Mouse (Mus musculus) C2C12 (cell line): ENCODE results near the gene Spaca4. TPM values are rescaled to one million over a fixed set of nuclear protein-coding genes. Genes with fewer than 3 reads are reported as not detected.

ENCODE experiments used
- H3K27me3 ChIP-seq: one replicate; pipeline ENCODE4 v1.6.1; 2011; ENCODE audit not compliant: control insufficient read depth, insufficient read depth, insufficient read length
- H3K36me3 ChIP-seq: one replicate; pipeline ENCODE4 v1.6.1; 2011; ENCODE audit not compliant: control insufficient read depth, insufficient read depth
- H3K4me3 ChIP-seq: one replicate; pipeline ENCODE4 v1.5.1; 2011; ENCODE audit warnings: mild to moderate bottlenecking, control low read depth; ENCODE audit not compliant: poor library complexity, insufficient read depth, severe bottlenecking
- H3K79me2 ChIP-seq: one replicate; pipeline ENCODE4 v1.6.1; 2011; ENCODE audit not compliant: control insufficient read depth, insufficient read depth
- H3K79me3 ChIP-seq: one replicate; pipeline ENCODE4 v1.6.1; 2011; ENCODE audit warnings: low read depth, control low read depth
- H3ac ChIP-seq: one replicate; pipeline ENCODE3; 2011; ENCODE audit warnings: low read depth; ENCODE audit not compliant: control insufficient read depth, insufficient read length
- CEBPB ChIP-seq: IDR thresholded peaks from one replicate; pipeline ENCODE4 v1.6.1; 2011; ENCODE audit warnings: low read depth, mild to moderate bottlenecking, control low read depth, moderate library complexity
- CTCF ChIP-seq: IDR thresholded peaks from one replicate; pipeline ENCODE4 v1.5.1; 2011; ENCODE audit not compliant: control insufficient read depth, insufficient read depth, insufficient read length
- FOSL1 ChIP-seq: IDR thresholded peaks from one replicate; pipeline ENCODE4 v1.8.0; 2011; ENCODE audit warnings: mild to moderate bottlenecking, low read length; ENCODE audit not compliant: poor library complexity, insufficient read depth, severe bottlenecking
- MAX ChIP-seq: IDR thresholded peaks from one replicate; pipeline ENCODE4 v1.6.1; 2011; ENCODE audit warnings: mild to moderate bottlenecking, control low read depth
- MYOD1 ChIP-seq: IDR thresholded peaks from one replicate; pipeline ENCODE4 v1.6.1; 2011; ENCODE audit warnings: low read depth; ENCODE audit not compliant: control insufficient read depth, insufficient read length
- MYOG ChIP-seq: IDR thresholded peaks from one replicate; pipeline ENCODE4 v1.6.1; 2011; ENCODE audit not compliant: control insufficient read depth, insufficient read length; ENCODE audit errors: extremely low read depth
- USF1 ChIP-seq: IDR thresholded peaks from one replicate; pipeline ENCODE4 v1.6.1; 2011; ENCODE audit warnings: low read depth, mild to moderate bottlenecking, control low read depth, moderate library complexity
- polyA plus RNA-seq: library from polyadenylated mRNA; unstranded; fragments of >200 nt; fragmentation: generic; extraction: Trizol; gene quantifications from one replicate; pipeline ENCODE4 v1.2.1, GENCODE M21; 2012; ENCODE audit warnings: missing spikeins

Spaca4 gene
- polyA plus RNA-seq, 1 experiment, result 0.33 TPM

- H3K4me3 ChIP-seq, result no peak overlapping the region
- peaks cover 7% of the 10 kb centered on the region for H3K36me3 ChIP-seq
- peaks cover 51% of the 10 kb centered on the region for H3K79me2 ChIP-seq
- H3K79me3 ChIP-seq, result peaks cover 35% of the 10 kb centered on the region
- H3ac ChIP-seq, result no peak overlapping the region
- no peaks in the 10 kb centered on the region for H3K27me3 ChIP-seq
- no peak for TF ChIP-seq CTCF
- no peak for TF ChIP-seq MYOD1
- no peak for TF ChIP-seq CEBPB
- TF ChIP-seq USF1, result no peak
- TF ChIP-seq MAX, result no peak
- no peak for TF ChIP-seq FOSL1
These were observed 11.6 kb downstream of the Spaca4 start for GRCm38 (mm10) chr7:45713881-45714520.

GRCm38 (mm10) chr7:45713396-45713795 is 12.2 kb downstream of the Spaca4 start:
- TF ChIP-seq MAX (no peak), USF1 (no peak), CTCF (no peak), MYOG (no peak), FOSL1 (no peak), MYOD1 (no peak), CEBPB (no peak)
- Histone ChIP-seq H3K79me2 (peaks cover 45% of the 10 kb centered on the region), H3K27me3 (no peaks in the 10 kb centered on the region), H3ac (no peak overlapping the region), H3K4me3 (no peak overlapping the region), H3K79me3 (peaks cover 29% of the 10 kb centered on the region), H3K36me3 (peaks cover under 1% of the 10 kb centered on the region)

GRCm38 (mm10) chr7:45712022-45712757 is 13.4 kb downstream of the Spaca4 start:
- no peak overlapping the region for H3K4me3 ChIP-seq
- peaks cover 33% of the 10 kb centered on the region for H3K79me2 ChIP-seq
- H3K79me3 ChIP-seq, result peaks cover 19% of the 10 kb centered on the region
- TF ChIP-seq FOSL1 (no peak), CTCF (no peak), CEBPB (no peak)
- H3K36me3 ChIP-seq, result no peaks in the 10 kb centered on the region
- H3ac ChIP-seq, result no peak overlapping the region
- no peaks in the 10 kb centered on the region for H3K27me3 ChIP-seq

GRCm38 (mm10) chr7:45711316-45712021 is 14.1 kb downstream of the Spaca4 start:
- no peak for TF ChIP-seq MAX
- no peak for TF ChIP-seq FOSL1
- no peak for TF ChIP-seq MYOG
- no peak for TF ChIP-seq CTCF
- no peak for TF ChIP-seq USF1
- no peak for TF ChIP-seq CEBPB
- TF ChIP-seq MYOD1, result no peak
- Histone ChIP-seq H3ac (no peak overlapping the region), H3K27me3 (no peaks in the 10 kb centered on the region), H3K4me3 (no peak overlapping the region), H3K79me3 (peaks cover 12% of the 10 kb centered on the region), H3K36me3 (no peaks in the 10 kb centered on the region), H3K79me2 (peaks cover 26% of the 10 kb centered on the region)

- no peak for TF ChIP-seq CTCF
- no peak for TF ChIP-seq MYOG
- no peak for TF ChIP-seq MYOD1
- TF ChIP-seq FOSL1, result no peak
- no peak for TF ChIP-seq MAX
- TF ChIP-seq CEBPB, result no peak
- TF ChIP-seq USF1, result no peak
- Histone ChIP-seq H3K36me3 (no peaks in the 10 kb centered on the region), H3ac (no peak overlapping the region), H3K4me3 (no peak overlapping the region), H3K79me3 (peaks cover 9% of the 10 kb centered on the region), H3K79me2 (peaks cover 17% of the 10 kb centered on the region), H3K27me3 (no peaks in the 10 kb centered on the region)
These were observed 15.0 kb downstream of the Spaca4 start for GRCm38 (mm10) chr7:45710477-45711191.
